Mouse (Mus musculus): ENCODE measurements around the gene Ccr9. TPM values are rescaled to one million over a fixed set of nuclear protein-coding genes. Genes with fewer than 3 reads are reported as not detected.

The Ccr9 gene
- polyA plus RNA-seq, 1 experiment from 2014 or later: 0.16 TPM

GRCm38 (mm10) chr9:123808583-123808982 lies 130.3 kb downstream of the Ccr9 start:
- ATAC-seq (ENCODE audit: low FRiP score, low TSS enrichment) (no peak), DNase-seq (ENCODE audit: low spot score) (peak; percentile 7)
- 49% methylated on average over 7 of the region's 7 CpGs for WGBS
- no peak for TF ChIP-seq EP300 (optimal IDR thresholded peaks at IDR 0.05)
- TF ChIP-seq CTCF (IDR thresholded peaks at IDR 0.05; ENCODE audit: low read depth): no peak
- Histone ChIP-seq H3K27ac (replicated peaks) (no peak overlapping the region), H3K36me3 (ENCODE audit: control insufficient read depth, insufficient read depth, low read length) (peaks cover 10% of the 10 kb centered on the region; the same call in 1 of the 2 replicates), H3K9me3 (ENCODE audit: control insufficient read depth, low read length) (no peaks in the 10 kb centered on the region), H3K4me3 (ENCODE audit: low read depth, low read length) (no peak overlapping the region), H3K4me2 (replicated peaks; ENCODE audit: low read depth) (no peak overlapping the region), H3K27me3 (ENCODE audit: control insufficient read depth, insufficient read depth, low read length) (no peaks in the 10 kb centered on the region), H3K9ac (ENCODE audit: low read length) (no peak overlapping the region), H3K4me1 (replicated peaks; ENCODE audit: control insufficient read depth, insufficient read depth) (no peaks in the 10 kb centered on the region)

- no peak overlapping the region for H3K4me3 ChIP-seq (ENCODE audit: low read depth, low read length)
- ATAC-seq (ENCODE audit: low FRiP score, low TSS enrichment) (no peak), DNase-seq (ENCODE audit: low spot score) (no peak)
- no peaks in the 10 kb centered on the region for H3K27me3 ChIP-seq (ENCODE audit: control insufficient read depth, insufficient read depth, low read length)
- no peak overlapping the region for H3K9ac ChIP-seq (ENCODE audit: low read length)
- WGBS: 90% methylated on average over 3 of the region's 3 CpGs
- peaks cover 12% of the 10 kb centered on the region for H3K36me3 ChIP-seq (ENCODE audit: control insufficient read depth, insufficient read depth, low read length)
- no peaks in the 10 kb centered on the region for H3K9me3 ChIP-seq (ENCODE audit: control insufficient read depth, low read length)
- H3K4me1 ChIP-seq (replicated peaks; ENCODE audit: control insufficient read depth, insufficient read depth): no peaks in the 10 kb centered on the region
- no peak overlapping the region for H3K4me2 ChIP-seq (replicated peaks; ENCODE audit: low read depth)
- no peak overlapping the region for H3K27ac ChIP-seq (replicated peaks)
- no peak for TF ChIP-seq EP300 (optimal IDR thresholded peaks at IDR 0.05)
- TF ChIP-seq CTCF (IDR thresholded peaks at IDR 0.05; ENCODE audit: low read depth): no peak
These were observed 133.6 kb downstream of the Ccr9 start for GRCm38 (mm10) chr9:123811831-123812230.

DNA sequence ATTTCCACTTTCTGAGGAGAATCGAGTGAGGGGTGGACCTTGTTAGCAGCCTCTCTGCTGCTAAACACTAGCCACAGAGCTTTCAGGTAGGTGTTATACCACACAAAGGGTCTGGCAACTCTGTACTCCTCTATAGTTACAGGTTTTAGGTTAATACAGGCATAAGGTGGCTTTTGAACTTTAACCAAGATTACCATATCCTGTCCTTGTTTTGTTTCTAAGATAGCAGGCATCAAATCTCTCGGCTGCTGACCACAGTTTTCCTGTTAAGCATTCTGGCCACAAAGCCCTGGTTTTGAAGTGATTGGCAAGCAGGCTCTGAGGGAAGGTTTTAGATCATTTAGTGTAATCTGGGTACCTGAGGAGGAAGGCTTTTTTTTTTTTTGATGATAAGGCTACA lies 136.1 kb downstream of the Ccr9 start:
- Histone ChIP-seq H3K9ac (ENCODE audit: low read length) (no peak overlapping the region), H3K27ac (replicated peaks) (no peak overlapping the region), H3K36me3 (ENCODE audit: control insufficient read depth, insufficient read depth, low read length) (peaks cover 17% of the 10 kb centered on the region), H3K4me3 (ENCODE audit: low read depth, low read length) (no peak overlapping the region), H3K4me1 (replicated peaks; ENCODE audit: control insufficient read depth, insufficient read depth) (no peaks in the 10 kb centered on the region), H3K4me2 (replicated peaks; ENCODE audit: low read depth) (no peak overlapping the region), H3K27me3 (ENCODE audit: control insufficient read depth, insufficient read depth, low read length) (no peaks in the 10 kb centered on the region), H3K9me3 (ENCODE audit: control insufficient read depth, low read length) (no peaks in the 10 kb centered on the region)
- WGBS: 84% methylated on average over 2 of the region's 2 CpGs
- ATAC-seq (ENCODE audit: low FRiP score, low TSS enrichment) (no peak), DNase-seq (ENCODE audit: low spot score) (no peak)
- no peak for TF ChIP-seq CTCF (IDR thresholded peaks at IDR 0.05; ENCODE audit: low read depth)
- TF ChIP-seq EP300 (optimal IDR thresholded peaks at IDR 0.05): no peak

DNA sequence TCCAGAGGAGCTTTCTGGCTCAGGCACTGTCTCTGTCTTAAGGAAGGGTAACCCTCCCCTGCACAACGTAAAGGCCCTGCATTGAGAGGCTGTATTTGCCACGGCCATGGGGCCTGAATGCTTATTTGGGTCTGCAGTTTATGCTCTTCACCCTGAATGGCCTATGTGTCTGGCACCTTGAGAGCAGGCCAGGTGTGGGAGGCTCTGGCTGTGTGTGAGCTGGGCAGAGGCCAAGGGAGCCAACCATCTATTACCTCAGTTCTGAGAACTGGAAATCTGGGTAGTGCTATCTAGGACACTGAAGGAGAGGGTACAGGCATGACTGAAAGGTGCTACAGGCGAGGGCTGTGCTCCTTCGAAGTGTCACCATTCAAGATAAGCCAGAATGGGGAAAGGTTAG lies 136.6 kb downstream of the Ccr9 start:
- Histone ChIP-seq H3K27ac (replicated peaks) (no peak overlapping the region), H3K27me3 (ENCODE audit: control insufficient read depth, insufficient read depth, low read length) (no peaks in the 10 kb centered on the region), H3K36me3 (ENCODE audit: control insufficient read depth, insufficient read depth, low read length) (peaks cover 21% of the 10 kb centered on the region), H3K9me3 (ENCODE audit: control insufficient read depth, low read length) (no peaks in the 10 kb centered on the region), H3K9ac (ENCODE audit: low read length) (no peak overlapping the region), H3K4me1 (replicated peaks; ENCODE audit: control insufficient read depth, insufficient read depth) (no peaks in the 10 kb centered on the region), H3K4me2 (replicated peaks; ENCODE audit: low read depth) (no peak overlapping the region), H3K4me3 (ENCODE audit: low read depth, low read length) (no peak overlapping the region)
- ATAC-seq (ENCODE audit: low FRiP score, low TSS enrichment) (no peak), DNase-seq (ENCODE audit: low spot score) (no peak)
- no peak for TF ChIP-seq EP300 (optimal IDR thresholded peaks at IDR 0.05)
- TF ChIP-seq CTCF (IDR thresholded peaks at IDR 0.05; ENCODE audit: low read depth): no peak
- 83% methylated on average over 4 of the region's 4 CpGs for WGBS

DNA sequence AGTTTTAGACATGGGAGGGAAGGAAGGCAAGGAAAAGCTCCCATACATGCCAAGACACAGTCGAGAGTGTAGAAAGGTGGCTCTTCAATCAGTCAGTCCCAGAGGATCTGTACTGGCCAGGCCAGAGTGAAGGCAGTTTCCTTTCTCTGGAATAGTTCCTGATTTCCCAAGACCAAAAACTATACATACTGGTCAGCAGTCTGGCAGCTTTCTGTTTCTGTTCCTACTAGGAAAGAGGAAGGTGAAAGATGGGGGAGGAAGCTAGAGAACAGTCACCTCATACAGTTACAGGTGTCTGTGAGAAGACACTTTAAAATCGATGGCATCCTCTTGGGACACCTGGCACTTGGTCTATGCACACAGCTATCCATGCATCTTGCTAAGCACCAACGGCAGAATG lies 137.2 kb downstream of the Ccr9 start:
- no peak overlapping the region for H3K27ac ChIP-seq (replicated peaks)
- H3K9me3 ChIP-seq (ENCODE audit: control insufficient read depth, low read length): no peaks in the 10 kb centered on the region
- no peak for DNase-seq (ENCODE audit: low spot score)
- no peak overlapping the region for H3K9ac ChIP-seq (ENCODE audit: low read length)
- ATAC-seq (ENCODE audit: low FRiP score, low TSS enrichment): no peak
- no peaks in the 10 kb centered on the region for H3K27me3 ChIP-seq (ENCODE audit: control insufficient read depth, insufficient read depth, low read length)
- WGBS: 86% methylated on average over 3 of the region's 3 CpGs
- no peaks in the 10 kb centered on the region for H3K4me1 ChIP-seq (replicated peaks; ENCODE audit: control insufficient read depth, insufficient read depth)
- TF ChIP-seq EP300 (optimal IDR thresholded peaks at IDR 0.05): no peak
- TF ChIP-seq CTCF (IDR thresholded peaks at IDR 0.05; ENCODE audit: low read depth): no peak
- peaks cover 19% of the 10 kb centered on the region for H3K36me3 ChIP-seq (ENCODE audit: control insufficient read depth, insufficient read depth, low read length)
- H3K4me3 ChIP-seq (ENCODE audit: low read depth, low read length): no peak overlapping the region
- H3K4me2 ChIP-seq (replicated peaks; ENCODE audit: low read depth): no peak overlapping the region

DNA sequence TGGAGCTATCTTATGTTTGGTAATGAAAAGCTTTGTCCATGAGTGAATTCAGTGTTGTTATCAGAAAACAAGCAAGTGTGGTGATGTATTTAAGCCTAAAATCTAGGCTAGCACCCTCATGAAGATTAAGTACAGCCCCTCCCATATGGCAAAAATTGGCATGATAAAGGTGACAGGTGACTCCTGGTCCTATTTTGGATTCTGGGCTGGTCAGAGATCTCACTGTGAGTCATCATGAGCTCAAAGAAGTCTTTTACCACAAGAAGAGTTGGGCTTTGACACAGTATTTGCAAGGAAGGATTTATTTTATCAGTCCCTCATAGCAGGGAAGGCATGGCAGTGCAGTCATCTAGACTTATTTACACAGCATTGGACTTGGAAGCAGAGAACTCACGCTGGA lies 137.8 kb downstream of the Ccr9 start:
- 56% methylated on average over 1 of the region's 1 CpGs for WGBS
- Histone ChIP-seq H3K36me3 (ENCODE audit: control insufficient read depth, insufficient read depth, low read length) (peaks cover 21% of the 10 kb centered on the region), H3K9me3 (ENCODE audit: control insufficient read depth, low read length) (no peaks in the 10 kb centered on the region), H3K9ac (ENCODE audit: low read length) (no peak overlapping the region), H3K4me2 (replicated peaks; ENCODE audit: low read depth) (no peak overlapping the region), H3K4me3 (ENCODE audit: low read depth, low read length) (no peak overlapping the region), H3K27ac (replicated peaks) (no peak overlapping the region), H3K27me3 (ENCODE audit: control insufficient read depth, insufficient read depth, low read length) (no peaks in the 10 kb centered on the region), H3K4me1 (replicated peaks; ENCODE audit: control insufficient read depth, insufficient read depth) (no peaks in the 10 kb centered on the region)
- TF ChIP-seq EP300 (optimal IDR thresholded peaks at IDR 0.05) (no peak), CTCF (IDR thresholded peaks at IDR 0.05; ENCODE audit: low read depth) (no peak)
- ATAC-seq (ENCODE audit: low FRiP score, low TSS enrichment) (no peak), DNase-seq (ENCODE audit: low spot score) (no peak)

All from stomach, postnatal 0 days (tissue).